Mouse (Mus musculus) kidney, adult 18-20 months (tissue): Measurements from ENCODE around the gene Oit3.

Experiments used
- DNase-seq: peaks from one replicate; pipeline ENCODE4 v3.0.0; 2021

Oit3 gene

DNA sequence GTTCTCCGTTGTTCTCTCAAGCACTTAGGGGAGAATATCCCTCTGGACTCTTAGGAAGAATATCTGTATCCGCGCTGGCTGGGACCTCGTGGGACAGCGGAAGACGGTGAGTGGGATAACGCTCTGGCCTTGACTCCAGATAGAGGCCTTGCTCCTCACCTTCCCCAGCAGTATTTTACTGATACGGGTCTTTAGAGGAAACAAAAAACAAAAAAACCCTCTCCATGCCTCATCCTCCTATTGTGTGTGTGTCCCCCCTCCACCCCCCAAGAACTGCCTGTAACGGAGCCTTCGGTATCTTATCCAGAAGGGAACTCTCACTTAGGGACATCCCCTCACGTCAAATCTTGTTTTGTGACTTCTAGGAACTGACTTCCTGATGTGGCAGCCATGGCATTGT lies at the start of gene Oit3:
Gene Oit3, minus strand, starts transcription at position 44 of the 400 bp plus-strand sequence.
- DNase-seq, result no peak

DNA sequence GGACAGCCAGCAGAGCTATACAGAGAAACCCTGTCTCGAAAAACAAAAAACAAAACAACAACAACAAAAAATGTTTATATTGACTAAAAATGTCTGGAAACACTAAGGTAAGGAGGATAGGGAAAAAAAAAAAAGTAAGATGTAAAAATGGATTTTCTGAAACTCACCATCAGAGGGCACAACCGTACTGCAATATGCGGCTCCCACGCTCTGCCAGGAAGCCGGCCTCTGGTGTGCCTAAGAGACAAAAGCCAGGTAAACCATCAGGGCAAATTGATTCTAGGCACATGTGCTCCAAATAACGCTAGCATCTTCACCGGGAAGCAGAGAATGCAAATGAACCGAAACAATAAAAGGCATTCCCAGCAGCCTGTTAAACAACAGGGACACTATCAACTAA lies 49.3 kb upstream of the Oit3 start:
- peak; percentile 15 for DNase-seq

DNA sequence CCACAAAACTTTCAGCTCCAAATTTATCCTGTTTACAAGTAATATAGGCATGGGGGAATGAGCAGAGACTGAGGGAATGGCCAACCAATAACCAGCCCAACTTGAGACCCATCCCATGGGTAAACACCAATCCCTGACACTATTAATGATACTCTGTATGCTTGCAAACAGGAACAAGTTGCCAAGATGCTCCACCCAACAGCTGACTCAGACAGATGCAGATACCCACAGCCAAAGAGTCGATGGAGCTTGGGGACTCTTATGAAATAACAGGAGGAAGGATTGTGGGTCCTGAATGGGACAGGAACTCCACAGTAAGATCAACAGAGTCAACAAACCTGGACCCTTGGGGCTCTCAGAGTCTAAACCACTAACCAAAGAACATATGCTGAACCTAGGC lies 47.8 kb upstream of the Oit3 start:
- DNase-seq, result no peak

DNA sequence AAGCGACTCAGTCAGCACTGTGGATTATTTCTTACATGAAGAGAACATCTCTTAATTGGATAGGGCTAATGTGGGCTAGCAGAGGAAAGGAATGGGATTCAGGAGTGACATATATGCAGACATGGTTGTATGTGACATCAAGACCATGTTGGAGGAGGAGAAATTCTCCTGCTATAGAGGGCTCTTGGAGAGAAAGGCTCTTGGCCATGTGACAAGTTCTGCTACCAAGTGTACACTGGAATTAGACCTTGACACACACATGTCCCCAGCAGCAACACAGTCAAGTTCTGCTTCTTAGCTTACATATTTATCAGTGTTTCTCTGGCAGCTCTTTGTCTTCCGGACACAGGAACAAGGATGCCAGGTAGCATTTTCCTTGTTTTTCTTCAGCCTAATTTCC lies 45.8 kb upstream of the Oit3 start:
- DNase-seq, result no peak

DNA sequence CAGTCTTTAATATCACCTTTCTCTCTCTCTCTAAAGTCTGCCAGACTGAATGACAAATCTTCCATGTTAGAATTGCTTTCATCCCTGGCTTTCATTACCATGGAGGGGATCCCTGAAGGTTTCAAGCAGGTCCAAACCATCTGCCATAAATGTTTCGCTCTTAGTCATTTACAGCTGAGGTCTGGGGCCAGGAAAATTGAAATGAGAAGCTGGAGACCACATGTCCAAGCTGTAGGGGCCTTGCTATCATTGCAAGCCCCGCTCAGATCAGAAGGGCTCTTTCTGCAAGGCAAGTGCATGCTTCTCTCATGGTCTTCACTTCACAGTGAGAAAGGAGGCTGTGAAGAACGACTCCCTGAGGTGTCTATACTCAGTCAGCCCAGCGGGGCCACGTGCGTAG lies 42.7 kb upstream of the Oit3 start:
- DNase-seq, result no peak

DNA sequence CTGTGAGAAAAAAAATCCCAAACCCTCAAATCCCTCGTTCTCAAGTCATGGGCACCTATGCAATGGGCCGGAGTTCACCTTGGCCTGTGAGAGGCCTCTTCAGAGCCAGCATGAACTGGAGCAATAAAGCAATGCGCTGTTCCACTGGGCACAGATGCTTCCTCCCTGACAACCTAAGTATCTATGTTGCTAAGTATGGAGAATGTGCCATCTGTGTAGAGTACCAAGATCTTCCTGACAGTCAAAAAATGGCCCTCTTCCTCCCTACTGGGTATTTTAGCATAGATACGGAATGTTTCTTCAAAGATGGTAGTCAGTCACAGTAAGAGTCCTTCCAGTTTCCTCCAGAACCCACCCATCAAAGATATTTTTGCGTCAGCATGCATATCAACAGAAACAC lies 39.8 kb upstream of the Oit3 start:
- DNase-seq, result no peak

DNA sequence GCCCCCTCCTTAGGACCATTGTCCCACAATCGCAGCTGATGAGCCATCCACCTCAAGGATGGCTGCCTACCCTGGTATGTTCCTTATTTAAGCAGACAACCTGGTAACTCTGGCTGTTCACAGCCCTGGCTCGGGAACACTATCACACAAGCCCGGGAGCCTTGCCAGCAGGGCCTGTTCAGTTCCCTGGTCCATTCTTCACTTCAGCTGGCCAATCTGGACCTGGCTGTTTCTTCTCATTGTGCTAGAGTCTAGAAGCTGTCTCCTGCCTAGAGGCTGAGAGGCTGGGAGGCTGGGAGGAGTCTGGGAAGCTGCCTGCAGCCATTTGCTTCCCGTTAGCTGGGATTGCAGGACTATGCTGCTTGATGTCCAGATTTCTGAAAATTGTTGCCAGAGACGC lies 28.9 kb upstream of the Oit3 start:
- DNase-seq, result no peak

DNA sequence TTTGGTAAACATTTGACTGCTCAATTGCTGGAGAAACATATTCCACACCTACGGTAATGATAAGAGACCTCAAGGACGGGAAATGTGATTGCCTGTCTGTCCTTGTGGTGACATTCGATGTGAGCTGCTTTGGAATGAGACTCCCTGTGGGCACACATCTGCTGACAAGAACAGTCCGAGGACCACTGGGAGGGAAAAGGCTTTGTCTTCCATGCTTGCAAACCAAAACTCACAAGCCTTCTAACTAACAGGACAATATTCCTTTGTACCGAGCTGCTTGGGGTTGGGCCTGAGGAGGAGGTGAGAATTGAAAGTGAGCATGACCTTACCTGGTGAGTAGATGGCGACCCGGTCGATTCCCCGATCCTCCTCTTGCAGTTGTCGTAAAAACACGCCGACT lies 25.7 kb upstream of the Oit3 start:
- no peak for DNase-seq

DNA sequence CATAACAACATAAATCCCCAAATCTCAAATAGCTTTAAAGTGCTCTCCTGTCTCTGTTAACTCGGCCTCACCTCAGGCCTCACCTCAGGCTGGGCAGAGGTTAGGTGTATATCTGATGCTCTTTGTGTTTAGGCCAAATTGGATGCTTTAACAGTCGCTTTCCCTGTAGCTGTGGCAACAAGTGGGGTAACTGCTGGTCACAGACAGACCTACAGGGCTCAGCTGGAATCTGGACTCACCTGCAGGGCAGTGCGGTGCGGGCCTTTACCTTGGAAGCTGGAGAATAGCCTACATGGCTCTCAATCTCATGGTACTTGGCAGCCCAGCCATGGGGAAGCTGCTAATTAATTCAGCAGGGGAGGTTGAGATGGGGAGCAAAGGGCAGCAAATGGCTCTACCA lies 25.0 kb upstream of the Oit3 start:
- no peak for DNase-seq

DNA sequence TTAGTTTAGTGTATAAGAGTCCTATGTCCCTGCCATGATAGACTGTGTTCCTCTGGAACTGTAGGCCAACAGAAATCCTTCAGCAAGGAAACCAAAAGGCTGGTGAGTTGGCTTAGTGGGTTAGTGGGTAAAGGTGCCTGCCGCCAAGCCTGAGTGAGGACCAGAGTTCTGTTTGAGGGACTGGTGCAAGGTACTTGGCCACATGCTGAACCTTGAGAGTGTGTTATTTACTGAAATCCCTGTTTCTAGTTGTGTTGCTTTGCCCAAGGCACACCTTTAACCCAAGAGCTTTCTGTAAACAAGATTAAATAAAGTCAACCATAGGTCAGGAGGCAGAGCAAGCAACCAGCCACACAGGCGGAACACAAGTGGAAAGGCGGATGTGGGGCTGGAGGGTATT lies 24.0 kb upstream of the Oit3 start:
- no peak for DNase-seq

DNA sequence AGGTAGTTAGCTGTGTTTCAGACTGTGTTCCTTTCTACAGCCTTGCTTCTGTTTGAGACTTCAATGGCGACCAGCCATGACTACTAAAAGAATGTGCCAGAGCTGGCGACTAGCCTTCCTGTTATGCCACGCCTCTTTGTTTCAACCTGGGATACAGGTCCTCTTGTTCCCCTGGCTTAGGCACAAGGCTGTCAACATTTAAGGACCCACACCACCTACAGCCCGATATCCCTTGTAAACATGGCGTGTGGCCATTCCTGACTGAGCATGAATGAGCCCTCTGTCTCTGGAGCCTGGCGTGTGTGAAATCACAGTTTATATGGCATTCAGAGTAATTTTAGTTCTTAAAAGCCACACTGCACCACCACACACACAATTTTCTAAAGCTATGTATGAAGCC lies 20.7 kb upstream of the Oit3 start:
- no peak for DNase-seq

DNA sequence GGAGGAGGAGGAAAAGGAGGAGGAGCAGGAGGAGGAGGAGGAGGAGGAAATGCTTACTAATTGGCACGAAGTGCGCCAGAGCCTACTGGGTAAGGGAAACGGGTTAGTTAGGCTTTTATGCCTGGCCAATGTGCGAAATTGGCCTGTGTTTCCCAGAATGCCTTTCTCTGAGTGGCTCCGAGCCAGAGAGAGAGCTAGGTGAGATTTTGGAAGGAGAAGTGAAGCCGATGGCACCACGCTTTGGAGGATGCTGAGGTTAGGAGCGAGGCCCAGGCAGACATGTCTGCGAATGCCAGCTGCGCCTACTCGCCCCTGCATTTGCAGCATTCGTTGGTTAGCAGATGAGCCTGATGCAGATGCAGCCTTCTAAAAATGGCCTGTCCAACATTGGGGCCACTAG lies 18.2 kb upstream of the Oit3 start:
- DNase-seq, result no peak

DNA sequence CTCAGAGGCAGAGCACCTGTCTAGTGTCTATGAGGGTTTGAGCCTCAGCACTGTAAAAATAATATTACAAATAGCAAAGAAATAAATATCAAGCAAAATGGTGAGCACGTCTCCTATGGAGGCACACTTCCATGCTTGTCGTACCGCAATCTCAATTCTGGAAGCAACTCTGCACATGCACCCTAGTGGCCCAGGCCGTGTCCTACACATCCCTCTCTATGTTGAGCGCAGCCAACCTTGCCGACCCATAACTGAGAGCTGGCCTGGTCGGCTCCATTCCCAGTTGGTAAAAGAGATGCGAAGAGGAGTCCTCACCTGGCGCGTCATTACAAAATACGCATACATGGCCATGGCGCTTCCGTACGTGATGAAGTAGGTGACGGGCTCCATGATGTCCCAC lies 13.1 kb upstream of the Oit3 start:
- DNase-seq, result no peak

DNA sequence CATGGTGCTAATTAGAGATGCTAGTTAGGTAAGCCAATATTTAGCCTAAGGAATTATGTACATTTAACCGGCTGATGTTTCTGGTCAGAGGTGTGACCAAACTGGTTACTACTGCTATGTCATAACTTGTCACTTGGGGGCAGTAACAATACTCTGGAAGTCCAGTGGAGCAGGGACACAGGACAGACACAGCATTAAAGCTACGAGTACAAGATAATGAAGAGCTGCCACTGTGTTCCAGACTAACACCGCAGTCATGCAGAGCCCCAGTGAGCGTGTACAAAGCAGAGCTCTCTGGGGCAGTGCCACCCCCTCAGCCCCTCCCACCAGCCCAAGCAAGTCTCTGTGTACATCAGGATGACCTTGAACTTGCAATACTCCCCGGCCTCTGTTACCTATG lies 10.3 kb upstream of the Oit3 start:
- DNase-seq, result no peak

DNA sequence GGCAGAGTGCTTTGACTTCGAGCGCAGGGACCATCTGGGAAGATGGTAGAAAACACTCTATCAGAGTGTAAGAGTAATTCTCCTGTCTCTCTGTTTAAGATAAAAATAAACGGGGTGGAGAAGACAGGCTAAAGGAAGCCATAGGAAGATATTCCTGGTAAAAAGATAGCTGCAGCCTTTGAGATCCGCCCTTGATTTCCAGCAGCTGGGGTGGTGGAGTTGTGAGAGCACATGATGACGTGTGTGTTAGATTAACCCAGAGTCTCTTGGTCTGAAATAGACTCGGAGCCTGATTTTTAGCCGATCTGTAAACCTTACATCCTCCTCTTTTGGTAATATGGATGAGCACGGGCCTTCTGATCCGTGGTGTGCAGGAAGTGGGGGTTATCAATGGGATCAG lies 6.0 kb upstream of the Oit3 start:
- no peak for DNase-seq

DNA sequence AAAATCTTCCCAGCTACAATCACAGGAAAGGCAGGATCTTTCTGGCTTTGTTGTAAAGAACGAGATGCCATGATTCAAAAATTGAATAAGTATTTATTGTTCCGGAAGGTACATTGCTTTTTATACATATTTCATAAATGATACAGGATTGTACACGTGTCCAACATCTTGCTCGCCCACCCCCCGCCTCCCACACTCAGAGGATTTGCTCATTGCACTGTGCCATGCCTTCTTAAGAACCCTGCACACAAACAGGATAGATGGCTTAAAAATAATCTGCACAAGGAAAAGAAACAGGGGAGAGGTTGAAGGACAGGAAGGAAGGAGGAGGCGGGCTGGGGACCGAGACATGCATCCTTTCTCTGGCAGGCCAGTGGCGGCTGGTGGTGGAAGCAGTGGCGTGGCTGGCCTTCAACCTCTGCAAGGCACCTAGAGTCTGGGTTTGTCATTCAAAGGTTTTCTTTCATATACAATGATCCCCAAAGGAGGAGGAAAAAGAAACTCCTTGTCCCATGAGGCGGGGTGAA lies 5.4 kb upstream of the Oit3 start:
- DNase-seq, result no peak

DNA sequence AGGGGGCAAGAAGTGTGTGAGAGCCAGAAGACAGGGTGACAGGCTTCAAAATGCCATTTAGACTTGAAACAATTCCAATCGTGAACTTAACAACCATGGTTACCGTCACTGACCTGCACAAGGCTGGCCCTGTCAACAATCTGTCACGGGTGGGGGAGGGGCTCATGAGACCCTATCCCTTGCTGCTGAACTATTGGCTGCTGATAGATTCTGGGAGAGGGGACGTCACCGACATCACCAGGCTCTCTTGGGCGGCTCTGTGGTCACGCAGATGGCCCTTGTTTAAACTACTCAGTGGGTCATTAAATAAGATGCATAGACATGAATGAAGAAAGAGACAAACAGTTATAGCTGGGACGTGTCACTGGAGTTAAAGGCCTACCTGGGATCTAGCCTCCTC lies 3.1 kb upstream of the Oit3 start:
- no peak for DNase-seq

DNA sequence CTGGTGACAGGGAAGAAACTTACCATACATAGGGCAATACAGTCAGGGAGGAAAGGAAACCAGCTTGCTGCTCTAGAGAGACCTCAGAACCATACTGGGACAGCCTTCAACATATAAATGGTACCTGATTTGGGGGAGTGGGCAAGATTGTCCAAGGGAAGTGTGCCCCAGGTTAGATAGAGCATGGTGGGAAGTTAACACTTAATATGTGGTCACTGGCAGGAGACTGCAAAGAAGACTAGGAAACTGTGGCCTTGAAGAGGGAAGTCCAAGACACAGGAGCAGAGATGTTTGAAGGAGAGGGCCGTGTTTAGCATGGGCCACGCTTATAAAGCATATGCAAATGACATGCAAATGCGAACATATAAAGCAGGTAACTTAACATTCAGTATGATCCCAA lies 2.5 kb upstream of the Oit3 start:
- DNase-seq, result no peak

DNA sequence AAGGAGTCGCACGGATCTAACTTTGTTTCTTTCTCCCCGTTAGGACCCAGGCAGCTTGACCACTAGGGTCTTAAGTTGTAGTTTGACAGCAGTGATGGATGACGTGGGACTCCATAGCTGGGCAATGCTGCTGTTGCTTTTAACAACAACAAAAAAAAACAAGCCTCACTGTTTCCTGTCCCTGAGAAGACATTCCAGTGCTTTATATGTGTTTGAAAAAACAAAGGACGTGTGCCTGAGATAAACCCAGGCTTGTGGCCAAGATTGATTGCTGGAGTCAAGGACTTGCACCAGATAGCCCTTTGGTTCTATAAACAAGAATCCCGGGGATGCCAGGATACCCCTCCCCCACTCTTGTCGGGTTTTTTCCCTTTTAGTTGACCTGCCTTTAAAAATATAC lies 1.6 kb upstream of the Oit3 start:
- DNase-seq, result no peak

DNA sequence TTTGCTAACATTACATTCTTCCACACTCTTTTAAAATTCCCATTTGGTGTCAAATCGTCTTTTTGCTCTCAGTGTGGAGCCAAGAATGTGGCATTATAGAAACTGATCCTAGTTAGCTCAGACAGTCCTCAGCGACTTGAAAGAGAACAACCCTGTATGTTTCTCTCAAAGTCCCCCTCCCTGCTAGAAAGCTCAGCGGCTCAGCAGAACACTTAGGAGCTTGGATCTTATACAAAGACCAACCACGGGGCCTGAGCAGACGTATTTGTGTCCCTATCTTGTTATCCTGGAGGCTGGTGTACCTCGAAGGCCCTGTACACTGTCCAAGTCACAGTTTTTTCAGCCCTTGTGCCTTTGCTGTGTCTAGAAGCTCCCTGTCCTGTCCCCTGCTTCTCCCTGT lies 1.4 kb downstream of the Oit3 start:
- no peak for DNase-seq

DNA sequence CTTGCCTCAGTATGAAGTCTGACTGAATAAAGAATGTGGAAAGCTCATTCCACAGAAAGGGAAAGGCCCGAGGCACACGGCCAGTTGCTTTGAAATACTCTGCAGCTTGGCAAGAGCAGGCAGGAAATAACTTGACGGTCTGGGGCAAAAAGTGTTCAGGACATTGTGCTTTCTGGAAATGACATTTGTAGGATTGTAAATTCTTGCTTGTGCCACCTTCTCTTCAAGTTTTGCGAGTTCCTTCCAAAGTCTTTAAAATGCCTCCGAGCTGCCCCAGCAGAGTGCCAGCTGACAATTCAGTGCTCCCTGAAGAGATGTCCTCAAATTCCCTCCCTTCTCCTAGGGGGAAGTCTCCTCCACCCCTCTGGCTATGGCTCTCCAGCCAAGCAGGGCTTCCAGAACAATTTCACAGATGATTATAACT lies 2.1 kb downstream of the Oit3 start:
- peak; percentile 52 for DNase-seq

DNA sequence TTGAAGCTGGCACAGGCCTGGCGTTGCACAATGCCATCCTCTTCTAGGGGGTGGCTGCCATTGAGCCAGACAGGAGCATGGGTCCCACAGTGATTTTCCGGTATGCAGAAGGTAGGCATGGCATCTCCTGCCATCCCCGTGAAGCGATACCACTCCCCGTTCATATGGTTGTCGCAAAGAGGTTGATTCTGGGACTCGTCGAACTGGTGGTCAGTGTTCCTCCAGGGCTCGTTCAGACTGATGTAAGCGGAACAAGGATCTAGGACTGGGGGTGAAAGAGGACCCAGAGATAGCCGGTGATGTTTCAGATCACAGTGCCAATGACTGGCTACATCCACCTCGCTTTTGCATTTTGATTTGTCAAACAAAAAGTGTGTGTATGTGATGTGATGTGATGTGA lies 2.9 kb downstream of the Oit3 start:
- no peak for DNase-seq

DNA sequence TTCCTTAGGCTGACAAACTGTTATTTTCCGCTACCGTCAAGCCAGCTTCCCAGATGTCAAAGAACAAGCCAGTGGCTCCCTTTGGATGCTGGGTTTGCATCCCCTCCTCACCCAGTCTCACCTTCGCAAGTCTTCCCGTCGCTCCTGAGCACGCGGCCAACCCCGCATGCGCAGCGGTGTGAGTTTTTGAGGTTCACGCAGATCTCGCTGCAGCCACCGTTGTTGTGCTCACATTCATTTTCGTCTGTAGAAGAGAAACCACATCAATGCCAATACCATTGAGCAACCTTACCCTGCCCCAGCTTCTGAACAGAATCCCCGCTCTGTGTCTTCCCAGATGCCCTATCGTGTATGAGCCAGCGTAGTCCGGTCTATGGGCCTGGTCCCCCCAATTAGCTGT lies 5.8 kb downstream of the Oit3 start:
- DNase-seq, result no peak

DNA sequence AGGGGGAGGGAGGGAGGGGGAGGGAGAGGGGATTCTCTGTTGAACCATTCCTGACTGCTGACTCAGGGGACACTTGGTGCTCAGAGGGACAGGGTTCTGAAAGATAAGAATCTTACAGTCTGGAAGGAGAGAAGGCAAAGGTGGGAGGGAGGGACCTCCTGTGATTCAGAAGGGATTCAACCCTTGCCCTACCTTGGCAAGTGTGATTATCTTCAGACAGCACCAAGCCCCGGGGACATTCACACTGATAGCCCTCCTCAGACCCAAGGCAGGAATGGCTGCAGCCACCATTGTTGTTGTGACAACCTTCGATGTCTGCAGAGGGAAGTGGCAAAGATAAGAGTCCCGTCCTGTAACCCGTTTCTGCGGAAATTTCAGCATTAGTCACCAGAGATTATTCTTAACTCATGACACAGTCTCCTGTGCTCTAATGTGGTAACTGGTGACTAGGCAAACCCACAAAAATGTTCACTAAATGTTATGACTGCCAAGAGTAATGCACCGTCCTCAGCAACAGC lies 10.8 kb downstream of the Oit3 start:
- DNase-seq, result no peak

DNA sequence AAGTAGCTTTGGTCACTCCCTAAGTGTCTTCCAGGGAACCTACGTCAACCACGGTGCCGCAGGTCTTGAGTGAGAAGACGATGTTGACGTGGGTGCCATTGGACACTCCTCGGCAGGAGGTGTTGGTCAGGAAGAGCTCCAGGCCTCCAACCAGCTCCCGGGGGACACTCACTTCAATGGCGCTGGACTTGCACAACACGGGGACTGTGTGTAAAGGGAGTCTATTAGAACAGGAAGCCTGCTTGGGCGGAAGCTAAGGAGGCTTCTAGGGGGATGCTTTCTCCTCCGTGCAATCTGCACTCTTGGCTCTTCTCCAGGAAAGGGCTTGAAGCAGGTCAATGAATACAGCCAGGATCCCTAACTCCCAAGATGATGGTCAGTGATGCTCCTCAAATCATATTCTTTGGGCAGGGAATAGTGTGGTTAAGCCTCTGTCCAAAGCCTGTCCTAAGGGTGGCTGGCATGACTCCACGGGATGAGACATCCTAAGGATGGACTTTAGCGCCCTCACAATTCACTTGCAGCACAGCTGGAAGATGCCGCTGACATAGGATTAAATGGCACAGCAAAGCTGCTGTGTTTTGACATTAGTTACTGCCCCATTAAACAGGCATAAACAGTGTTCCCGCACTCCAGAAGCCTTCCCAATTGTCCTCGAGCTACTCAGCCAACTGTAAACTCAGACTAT lies 12.0 kb downstream of the Oit3 start:
- no peak for DNase-seq
